Comparison of ENCODE assay signal across 8 mouse cellular contexts in genomic region chr11:113101534-113101933, GRCm38 (mm10).
A peak's percentile ranks its signal among the peaks of the same experiment; 100 is the strongest.
DNase-seq lines count a peak whose midpoint lies in the region; ATAC-seq and TF ChIP-seq lines count a peak whose summit lies in the region.

No protein-coding gene starts in this region.

- no peaks in the 10 kb centered on the region for H3K79me2 ChIP-seq in heart, adult 2 months (replicated peaks; ENCODE audit: control insufficient read depth, insufficient read depth, low read length)

- no peak for TF ChIP-seq POLR2A in heart, adult 2 months (IDR thresholded peaks at IDR 0.05; ENCODE audit: insufficient read depth, low read depth, low read length)

- ATAC-seq in kidney, embryonic 14.5 days (ENCODE audit: low FRiP score, low TSS enrichment), result no peak

- intact Hi-C loops in heart, adult 2 months (cut with DNase I), result no loop called here

- no peaks in the 10 kb centered on the region for H3K27me3 ChIP-seq in heart, adult 2 months (ENCODE audit: control insufficient read depth, insufficient read depth, low read length)
- H3K27me3 ChIP-seq in kidney, embryonic 14.5 days (ENCODE audit: control insufficient read depth, insufficient read depth, low read length), result peaks cover 3% of the 10 kb centered on the region

- H3K4me1 ChIP-seq in heart, adult 2 months (ENCODE audit: control insufficient read depth, insufficient read depth, low read length), result peaks cover 1% of the 10 kb centered on the region; the same call in 1 of the 2 replicates
- H3K4me1 ChIP-seq in kidney, embryonic 14.5 days (ENCODE audit: control insufficient read depth, insufficient read depth, low read length), result peaks cover 27% of the 10 kb centered on the region

- DNase-seq in adrenal gland, postnatal 10 days, result peak; percentile 34
- no peak for DNase-seq in adrenal gland, adult (ENCODE audit: inconsistent age in 2 of 2, low spot score in 1 of 2)
- peak; percentile 35 to 38 for DNase-seq in heart, adult 2 months
- peak; percentile 76 for DNase-seq in lung, postnatal 14 days
- DNase-seq in thymus, postnatal 10 days (ENCODE audit: low spot score in 2 of 2), result no peak
- DNase-seq in frontal cortex, adult 2 months (ENCODE audit: extremely low spot score in 1 of 2, low spot score in 1 of 2), result no peak
- no peak for DNase-seq in spleen, postnatal 10 days (ENCODE audit: low spot score in 2 of 2)

- H3K4me2 ChIP-seq in kidney, embryonic 14.5 days (replicated peaks; ENCODE audit: low read depth, low read length), result no peak overlapping the region

- no peak for TF ChIP-seq EP300 in heart, adult 2 months (IDR thresholded peaks at IDR 0.05; ENCODE audit: insufficient read depth, low read depth, low read length)

- 30% methylated on average over 11 of the region's 11 CpGs for WGBS in heart, adult 2 months
- 63% methylated on average over 11 of the region's 11 CpGs for WGBS in kidney, embryonic 14.5 days

- H3K4me3 ChIP-seq in heart, adult 2 months, result no peak overlapping the region; the same call in 1 of the 2 replicates
- H3K4me3 ChIP-seq in kidney, embryonic 14.5 days (ENCODE audit: low read length), result no peak overlapping the region

- no peaks in the 10 kb centered on the region for H3K36me3 ChIP-seq in heart, adult 2 months (ENCODE audit: control insufficient read depth, insufficient read depth, low read length)
- H3K36me3 ChIP-seq in kidney, embryonic 14.5 days (ENCODE audit: control insufficient read depth, insufficient read depth, low read length), result no peaks in the 10 kb centered on the region

- no peaks in the 10 kb centered on the region for H3K9me3 ChIP-seq in kidney, embryonic 14.5 days (ENCODE audit: control insufficient read depth, low read length)

- H3K9ac ChIP-seq in heart, adult 2 months (ENCODE audit: low read depth, low read length), result no peak overlapping the region
- 0 out of 2 replicates have a peak overlapping the region, but pooled peaks have one; percentile 18 for H3K9ac ChIP-seq in kidney, embryonic 14.5 days (ENCODE audit: low read depth, low read length)

- TF ChIP-seq CTCF in heart, adult 2 months (IDR thresholded peaks at IDR 0.05), result no peak

- no peak overlapping the region for H3K27ac ChIP-seq in heart, adult 2 months
- no peak overlapping the region for H3K27ac ChIP-seq in kidney, embryonic 14.5 days (ENCODE audit: low read depth, low read length)

Comparison
In these comparisons a context has a peak if more than half of its experiments do, and no peak if none do; other contexts are left out.
1. DNase-seq: peak in adrenal gland, postnatal 10 days (single experiment), heart, adult 2 months (2 of 2) and lung, postnatal 14 days (single experiment); none in adrenal gland, adult (0 of 2), thymus, postnatal 10 days (0 of 2), frontal cortex, adult 2 months (0 of 2) and spleen, postnatal 10 days (0 of 2).